Mouse (Mus musculus) mouse embryonic stem cell (cell line): ENCODE measurements around the gene Cd200.

Experiments used
- in situ Hi-C, 2 experiments: fragments of 300-500 bp; cut with MboI; formaldehyde crosslinking; loops; 1 replicate in 1 of 2; 3 replicates in 1 of 2; pipeline ENCODE4 v1.14.3; 2019 to 2020; ENCODE audit warnings: low sequenced_read_pairs in 2 of 2, low pct_unique_long_range_greater_than_20kb in 1 of 2, mixed read lengths in 1 of 2; ENCODE audit not compliant: unreplicated experiment in 1 of 2

Cd200 gene

DNA sequence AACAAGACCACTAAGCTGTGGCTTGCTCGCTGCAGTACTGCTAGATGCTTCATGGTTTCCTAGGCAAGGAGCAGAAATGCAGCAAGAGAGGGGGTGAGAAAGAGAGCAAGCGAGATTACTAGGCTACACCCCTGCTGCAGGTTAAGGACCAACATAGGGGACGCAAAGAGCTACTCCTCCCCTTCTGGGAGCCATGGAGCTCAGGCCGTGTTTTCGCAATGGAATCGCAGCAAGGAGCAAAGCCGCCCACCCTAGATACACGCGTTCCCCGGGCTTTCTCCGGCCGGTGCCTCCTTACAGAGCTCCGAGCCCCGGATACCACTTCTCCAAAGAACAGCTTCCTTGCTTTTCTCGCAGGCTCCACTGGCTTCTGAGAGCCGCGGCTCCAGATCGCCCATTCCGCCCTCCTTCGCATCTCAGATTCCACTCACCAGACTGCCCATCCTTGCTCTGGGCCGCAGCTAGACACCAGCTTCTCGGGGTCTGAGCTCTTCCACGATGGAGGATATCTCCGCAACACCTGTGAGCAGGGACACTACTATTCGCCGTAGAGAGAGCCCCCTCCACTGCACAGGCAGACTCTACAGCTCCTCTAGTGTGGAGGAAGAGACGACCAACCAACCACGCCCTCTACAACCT, at the start of gene Cd200:
Cd200 (minus strand) TSS at position 629 of the 639 bp plus-strand sequence.
- in situ Hi-C loops: loop anchor here in 1 of 2 experiments (5.0 to 25.0 kb wide), 2 partner anchors 76 to 221 kb away; no protein-coding TSS in a partner anchor

- in situ Hi-C loops: no loop called here
These were observed 45.9 kb upstream of the Cd200 start for GRCm38 (mm10) chr16:45454762-45455161.

GRCm38 (mm10) chr16:45437230-45437739, 28.4 kb upstream of the Cd200 start:
- in situ Hi-C loops: no loop called here

DNA sequence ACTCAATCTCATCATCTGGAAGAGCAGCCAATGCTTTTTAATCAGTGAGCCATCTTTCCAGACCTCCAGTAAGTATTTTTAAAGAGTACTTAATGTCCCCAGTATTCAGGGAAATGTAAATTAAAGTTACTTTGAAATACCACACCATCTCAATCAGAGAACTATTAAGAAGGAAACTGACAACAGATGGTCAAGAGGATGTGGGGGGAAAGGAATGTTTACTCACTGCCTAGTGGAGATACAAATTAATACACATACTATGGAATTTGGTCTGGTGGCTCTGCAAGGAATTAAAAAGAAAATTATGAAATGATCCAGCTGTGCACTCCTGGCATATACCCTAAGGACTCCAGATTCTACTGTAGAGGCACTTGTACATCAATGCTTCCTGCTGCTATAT, 26.7 kb upstream of the Cd200 start:
- in situ Hi-C loops: no loop called here

DNA sequence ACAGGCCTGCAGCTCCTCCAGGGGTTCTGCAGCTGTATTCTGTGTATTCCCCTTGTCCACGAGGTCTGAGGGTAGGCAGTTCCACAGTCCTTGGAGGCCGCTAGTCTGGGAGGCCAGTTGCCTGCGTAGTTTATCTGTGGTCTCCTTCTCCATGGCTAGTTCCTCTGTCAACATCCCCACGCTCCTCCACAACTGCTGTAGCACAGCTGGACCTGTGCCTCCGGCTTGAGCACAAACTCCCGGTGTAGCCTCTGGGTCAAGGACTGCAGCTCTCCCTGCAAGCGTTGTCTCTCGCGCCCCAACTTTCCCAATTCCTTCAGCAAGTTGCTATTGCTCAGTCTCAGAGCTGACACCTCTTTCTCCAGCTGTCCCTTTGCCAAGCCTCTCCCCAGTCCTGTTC, 18.8 kb upstream of the Cd200 start:
- in situ Hi-C loops: no loop called here

GRCm38 (mm10) chr16:45413497-45413896, 4.6 kb upstream of the Cd200 start:
- in situ Hi-C loops: loop anchor here in 1 of 2 experiments (25.0 kb wide), 1 partner anchor 226 kb away; no protein-coding TSS in a partner anchor

- in situ Hi-C loops: loop anchor here in 1 of 2 experiments (5.0 to 25.0 kb wide), 2 partner anchors 77 to 222 kb away; no protein-coding TSS in a partner anchor
These were observed 202 bp upstream of the Cd200 start for GRCm38 (mm10) chr16:45409064-45409446.

DNA sequence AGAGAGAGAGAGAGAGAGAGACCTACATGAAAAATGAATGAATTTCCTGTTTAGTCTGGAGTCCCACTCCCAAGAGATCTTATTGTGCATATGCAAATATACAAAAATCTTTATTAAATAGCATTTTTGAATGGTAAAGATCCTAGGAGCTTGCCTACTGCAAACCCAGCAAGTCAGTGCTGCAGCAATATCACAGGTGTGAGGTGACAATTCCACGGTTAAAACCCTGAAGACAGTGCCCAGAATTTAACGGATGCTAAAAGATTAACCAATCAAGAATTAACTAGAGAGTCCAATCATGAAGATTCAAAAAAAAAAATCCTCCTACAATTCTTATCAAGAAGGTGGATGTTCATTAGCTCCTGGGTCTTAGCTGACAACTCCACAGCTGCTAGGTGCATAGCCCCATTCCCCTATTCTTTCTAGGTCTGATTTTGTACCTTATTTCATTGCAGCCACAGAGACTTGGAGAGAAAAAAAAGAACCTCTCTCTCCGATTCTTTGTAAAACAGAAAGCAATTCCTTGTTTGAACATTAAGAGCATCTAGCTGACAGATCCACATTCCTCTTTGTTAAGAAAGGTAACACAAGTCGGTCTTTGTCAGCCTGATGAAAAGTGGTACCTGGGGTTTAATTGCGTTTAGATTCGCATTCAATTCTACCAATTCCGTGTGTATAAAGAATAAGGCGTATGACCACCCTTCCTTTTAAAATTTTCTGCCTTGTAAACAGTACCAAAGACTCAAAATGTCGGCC, 1.0 kb downstream of the Cd200 start:
- in situ Hi-C loops: loop anchor here in 1 of 2 experiments (5.0 to 25.0 kb wide), 2 partner anchors 76 to 221 kb away; no protein-coding TSS in a partner anchor

- in situ Hi-C loops: loop anchor here in 1 of 2 experiments (5.0 to 25.0 kb wide), 2 partner anchors 75 to 220 kb away; no protein-coding TSS in a partner anchor
These were observed 1.8 kb downstream of the Cd200 start for GRCm38 (mm10) chr16:45407091-45407490.

GRCm38 (mm10) chr16:45402951-45403350, 5.9 kb downstream of the Cd200 start:
- in situ Hi-C loops: loop anchor here in 1 of 2 experiments (25.0 kb wide), 1 partner anchor 216 kb away; no protein-coding TSS in a partner anchor

- in situ Hi-C loops: loop anchor here in 1 of 2 experiments (25.0 kb wide), 1 partner anchor 215 kb away; no protein-coding TSS in a partner anchor
These were observed 6.8 kb downstream of the Cd200 start for GRCm38 (mm10) chr16:45402036-45402435.

GRCm38 (mm10) chr16:45399947-45400555, 8.8 kb downstream of the Cd200 start:
- in situ Hi-C loops: loop anchor here in 1 of 2 experiments (25.0 kb wide), 1 partner anchor 213 kb away; no protein-coding TSS in a partner anchor

- in situ Hi-C loops: no loop called here
These were observed 9.4 kb downstream of the Cd200 start for GRCm38 (mm10) chr16:45399411-45399810.

- in situ Hi-C loops: no loop called here
These were observed 11.4 kb downstream of the Cd200 start for GRCm38 (mm10) chr16:45397440-45397839.

GRCm38 (mm10) chr16:45392246-45392645, 16.6 kb downstream of the Cd200 start:
- in situ Hi-C loops: no loop called here

- in situ Hi-C loops: no loop called here
These were observed 17.2 kb downstream of the Cd200 start for GRCm38 (mm10) chr16:45391680-45392079.

- in situ Hi-C loops: no loop called here
These were observed 18.4 kb downstream of the Cd200 start for GRCm38 (mm10) chr16:45390286-45390956.

GRCm38 (mm10) chr16:45389833-45390232, 19.0 kb downstream of the Cd200 start:
- in situ Hi-C loops: no loop called here
